Mouse (Mus musculus): ENCODE data around the gene Glul. TPM values are rescaled to one million over a fixed set of nuclear protein-coding genes. Genes with fewer than 3 reads are reported as not detected.

The Glul gene
- polyA plus RNA-seq, 1 experiment from 2014 or later = 105 TPM

GRCm38 (mm10) chr1:153911276-153911795, 11.6 kb downstream of the Glul start:
- H3K27ac ChIP-seq = no peak overlapping the region

DNA sequence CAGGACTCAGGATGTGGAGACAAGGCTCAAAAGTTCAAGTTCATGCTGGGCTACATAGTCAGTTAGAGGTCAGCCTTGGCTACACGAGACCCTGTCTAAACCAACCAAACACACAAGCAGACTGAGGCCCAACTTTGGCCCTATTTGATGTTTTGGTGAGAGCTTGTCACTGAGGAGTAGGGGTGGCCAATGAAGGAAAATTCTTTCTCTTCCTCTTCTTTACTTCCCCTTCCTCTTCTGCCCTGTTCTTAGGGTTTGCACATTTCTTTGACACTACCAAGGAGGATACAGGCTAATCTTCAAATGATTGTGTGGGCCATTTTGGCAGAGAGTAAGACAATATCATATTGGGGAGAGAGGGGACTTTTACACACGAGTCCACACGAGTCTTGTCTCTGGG, 14.1 kb downstream of the Glul start:
- 0 out of 2 replicates have a peak, but pooled peaks cover 4% of the 10 kb centered on the region for H3K36me3 ChIP-seq
- no peak for ATAC-seq (ENCODE audit: borderline replicate concordance, extremely low read depth, low FRiP score, low TSS enrichment)
- WGBS = 71% methylated on average over 3 of the region's 3 CpGs
- no peak overlapping the region for H3K4me2 ChIP-seq
- H3K27me3 ChIP-seq = no peaks in the 10 kb centered on the region
- peaks cover 14% of the 10 kb centered on the region for H3K4me1 ChIP-seq
- no peak overlapping the region for H3K27ac ChIP-seq
- no peak overlapping the region for H3K4me3 ChIP-seq
- no peaks in the 10 kb centered on the region for H3K9me3 ChIP-seq
- no peak overlapping the region for H3K9ac ChIP-seq

More at GRCm38 (mm10) chr1:153911276-153911795, 11.6 kb downstream of the Glul start:
- no peaks in the 10 kb centered on the region for H3K27me3 ChIP-seq
- H3K4me1 ChIP-seq = peaks cover 14% of the 10 kb centered on the region
- peaks cover 26% of the 10 kb centered on the region for H3K36me3 ChIP-seq
- no peak overlapping the region for H3K9ac ChIP-seq
- no peak overlapping the region for H3K4me3 ChIP-seq
- WGBS = 73% methylated on average over 6 of the region's 6 CpGs
- H3K9me3 ChIP-seq = no peaks in the 10 kb centered on the region
- no peak overlapping the region for H3K4me2 ChIP-seq
- no peak for ATAC-seq (ENCODE audit: borderline replicate concordance, extremely low read depth, low FRiP score, low TSS enrichment)

DNA sequence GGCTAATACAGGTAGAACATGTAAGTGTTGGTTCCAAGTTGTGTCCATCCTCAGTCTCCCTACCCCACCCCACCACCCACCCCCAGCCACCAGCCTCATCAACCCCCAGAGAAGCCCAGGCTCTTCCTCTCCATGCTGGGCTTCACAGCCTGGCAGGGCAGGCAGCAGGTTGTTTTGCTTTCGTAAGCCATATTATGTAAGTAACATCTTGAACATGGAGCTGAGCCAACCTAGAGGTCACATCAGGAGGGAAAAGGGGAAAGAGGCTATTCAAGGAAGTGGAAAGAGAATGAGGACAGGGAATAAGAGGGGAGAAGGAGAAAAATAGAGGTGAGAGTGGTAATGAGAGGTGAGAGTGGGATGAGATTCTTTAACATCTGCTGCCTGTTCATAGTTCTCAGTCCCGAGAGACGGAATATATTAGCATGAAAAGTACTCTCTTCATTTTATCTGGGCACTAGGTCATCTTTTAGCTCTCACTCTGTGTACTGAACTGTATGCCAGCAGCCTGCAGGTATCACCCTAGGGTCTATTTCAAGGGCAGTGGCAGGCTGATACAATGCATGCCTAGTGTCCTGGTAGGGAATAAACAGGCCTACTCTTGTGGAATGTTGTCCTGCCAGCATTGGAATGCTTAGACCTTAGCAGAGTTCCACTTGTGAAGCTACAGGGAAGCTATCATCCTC, 18.9 kb downstream of the Glul start:
- Histone ChIP-seq H3K9ac (no peak overlapping the region), H3K36me3 (no peaks in the 10 kb centered on the region), H3K27ac (no peak overlapping the region), H3K9me3 (no peaks in the 10 kb centered on the region), H3K4me3 (no peak overlapping the region), H3K27me3 (no peaks in the 10 kb centered on the region), H3K4me2 (no peak overlapping the region), H3K4me1 (no peaks in the 10 kb centered on the region)
- ATAC-seq (ENCODE audit: borderline replicate concordance, extremely low read depth, low FRiP score, low TSS enrichment) = no peak
- 68% methylated on average over 3 of the region's 3 CpGs for whole genome bisulfite sequencing

- 84% methylated on average over 3 of the region's 3 CpGs for WGBS
- Histone ChIP-seq H3K27ac (no peak overlapping the region), H3K9ac (no peak overlapping the region), H3K9me3 (no peaks in the 10 kb centered on the region), H3K36me3 (no peaks in the 10 kb centered on the region), H3K4me1 (no peaks in the 10 kb centered on the region), H3K4me3 (no peak overlapping the region), H3K4me2 (no peak overlapping the region), H3K27me3 (no peaks in the 10 kb centered on the region)
- ATAC-seq (ENCODE audit: borderline replicate concordance, extremely low read depth, low FRiP score, low TSS enrichment) = no peak
These were observed 21.9 kb downstream of the Glul start for GRCm38 (mm10) chr1:153921642-153922041.

DNA sequence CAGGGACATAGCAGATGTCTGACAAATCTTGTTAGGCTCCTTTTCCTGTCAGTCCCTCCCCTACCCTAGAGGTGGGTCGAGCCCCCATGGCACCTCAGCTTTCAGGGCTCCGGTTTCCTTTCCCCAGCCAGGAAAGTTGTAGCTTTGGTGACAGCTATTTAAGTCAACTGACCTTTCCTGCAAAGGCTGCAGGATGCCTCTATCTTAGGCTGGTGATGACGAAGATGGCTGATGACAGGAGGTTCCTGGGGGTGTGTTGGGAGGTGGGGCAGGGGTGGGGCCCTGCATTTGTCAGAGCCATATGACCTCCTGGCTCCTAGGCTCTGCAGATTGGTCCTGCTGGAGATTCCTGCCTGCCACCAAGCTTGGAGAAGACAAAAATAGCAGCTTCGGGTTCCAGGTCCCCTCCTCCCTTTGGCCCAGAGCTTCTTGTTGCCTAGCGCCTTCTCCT, 22.9 kb downstream of the Glul start:
- Histone ChIP-seq H3K4me1 (no peaks in the 10 kb centered on the region), H3K9ac (no peak overlapping the region), H3K36me3 (no peaks in the 10 kb centered on the region), H3K4me3 (no peak overlapping the region), H3K9me3 (no peaks in the 10 kb centered on the region), H3K4me2 (no peak overlapping the region), H3K27ac (no peak overlapping the region), H3K27me3 (no peaks in the 10 kb centered on the region)
- 24% methylated on average over 5 of the region's 5 CpGs for WGBS
- ATAC-seq (ENCODE audit: borderline replicate concordance, extremely low read depth, low FRiP score, low TSS enrichment) = peak; percentile 49; the same call in 1 of the 2 replicates

DNA sequence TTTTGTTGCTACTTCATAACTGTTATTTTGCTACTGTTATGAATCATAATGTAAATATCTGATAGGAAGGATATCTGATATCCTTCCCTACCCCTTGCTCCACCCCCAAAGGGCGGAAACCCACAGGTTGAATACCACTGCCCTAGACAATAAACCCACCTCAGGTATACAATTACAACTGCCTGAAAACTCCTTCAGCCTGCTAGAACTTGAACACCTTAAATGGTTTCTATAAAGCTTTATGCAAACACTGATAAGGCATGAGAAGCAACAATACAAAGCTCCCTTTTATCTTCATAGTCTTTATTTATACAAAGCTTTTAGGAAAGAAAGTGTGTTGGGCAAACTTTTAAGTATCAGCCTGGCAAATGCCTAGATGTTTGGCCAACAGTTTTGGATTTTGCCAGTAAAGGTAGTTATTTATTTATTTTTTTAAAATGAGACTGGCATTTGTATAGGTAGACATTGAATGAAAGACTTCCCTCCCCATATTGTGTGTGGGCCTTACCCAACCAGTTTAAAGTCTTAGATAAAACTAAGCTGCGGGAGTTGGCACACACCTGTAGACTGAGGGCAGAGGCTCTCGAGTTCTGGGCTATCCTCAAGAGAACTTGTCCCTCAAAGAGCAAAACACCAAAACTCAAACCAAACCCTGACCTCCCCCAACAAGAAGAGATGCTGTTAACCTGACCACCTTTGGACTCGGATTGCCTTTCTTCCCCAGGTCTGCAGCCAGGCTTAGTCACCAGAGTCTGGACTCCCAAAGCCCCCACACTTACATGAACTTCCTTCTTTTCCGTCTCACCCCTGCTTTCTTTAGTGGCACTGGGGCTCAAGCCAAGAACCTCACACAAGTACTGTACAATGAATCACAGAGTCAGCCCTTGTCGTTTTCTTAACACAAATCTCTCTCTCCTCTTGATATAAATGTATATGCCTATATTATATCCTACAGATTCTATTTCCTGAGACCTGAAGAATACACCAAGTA, 24.9 kb downstream of the Glul start:
- no peaks in the 10 kb centered on the region for H3K4me1 ChIP-seq
- H3K27me3 ChIP-seq = no peaks in the 10 kb centered on the region
- H3K9me3 ChIP-seq = no peaks in the 10 kb centered on the region
- H3K27ac ChIP-seq = no peak overlapping the region
- H3K36me3 ChIP-seq = no peaks in the 10 kb centered on the region
- H3K9ac ChIP-seq = no peak overlapping the region
- H3K4me2 ChIP-seq = no peak overlapping the region
- 64% methylated on average over 6 of the region's 6 CpGs for WGBS
- H3K4me3 ChIP-seq = no peak overlapping the region
- ATAC-seq (ENCODE audit: borderline replicate concordance, extremely low read depth, low FRiP score, low TSS enrichment) = no peak

GRCm38 (mm10) chr1:153930431-153930830, 30.7 kb downstream of the Glul start:
- no peaks in the 10 kb centered on the region for H3K9me3 ChIP-seq
- H3K27me3 ChIP-seq = no peaks in the 10 kb centered on the region
- no peaks in the 10 kb centered on the region for H3K36me3 ChIP-seq
- no peaks in the 10 kb centered on the region for H3K4me1 ChIP-seq
- WGBS = 93% methylated on average over 2 of the region's 2 CpGs
- H3K27ac ChIP-seq = no peak overlapping the region
- H3K9ac ChIP-seq = no peak overlapping the region
- no peak overlapping the region for H3K4me2 ChIP-seq
- H3K4me3 ChIP-seq = no peak overlapping the region
- no peak for ATAC-seq (ENCODE audit: borderline replicate concordance, extremely low read depth, low FRiP score, low TSS enrichment)

DNA sequence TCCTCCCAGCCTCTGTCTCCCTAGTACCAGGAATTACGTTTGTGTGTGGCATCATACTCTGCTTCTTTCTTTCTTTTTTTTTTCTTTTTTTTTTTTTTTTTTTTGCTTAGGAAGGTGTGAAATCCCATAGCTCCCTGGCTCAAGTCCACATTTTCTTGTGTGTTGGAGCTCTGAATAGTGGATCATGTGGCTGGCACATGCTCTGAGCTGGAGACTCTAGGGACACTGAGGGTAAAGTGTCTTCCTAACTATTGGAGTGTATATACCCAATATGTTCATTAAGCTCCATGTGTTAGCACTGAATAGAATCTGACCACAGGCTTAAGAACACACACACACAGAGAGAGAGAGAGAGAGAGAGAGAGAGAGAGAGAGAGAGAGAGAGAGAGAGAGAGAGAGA, 34.0 kb downstream of the Glul start:
- H3K36me3 ChIP-seq = no peaks in the 10 kb centered on the region
- no peaks in the 10 kb centered on the region for H3K4me1 ChIP-seq
- no peak overlapping the region for H3K4me2 ChIP-seq
- no peaks in the 10 kb centered on the region for H3K27me3 ChIP-seq
- 38% methylated on average over 1 of the region's 1 CpGs for WGBS
- no peak overlapping the region for H3K4me3 ChIP-seq
- no peak overlapping the region for H3K27ac ChIP-seq
- no peaks in the 10 kb centered on the region for H3K9me3 ChIP-seq
- ATAC-seq (ENCODE audit: borderline replicate concordance, extremely low read depth, low FRiP score, low TSS enrichment) = no peak
- no peak overlapping the region for H3K9ac ChIP-seq

DNA sequence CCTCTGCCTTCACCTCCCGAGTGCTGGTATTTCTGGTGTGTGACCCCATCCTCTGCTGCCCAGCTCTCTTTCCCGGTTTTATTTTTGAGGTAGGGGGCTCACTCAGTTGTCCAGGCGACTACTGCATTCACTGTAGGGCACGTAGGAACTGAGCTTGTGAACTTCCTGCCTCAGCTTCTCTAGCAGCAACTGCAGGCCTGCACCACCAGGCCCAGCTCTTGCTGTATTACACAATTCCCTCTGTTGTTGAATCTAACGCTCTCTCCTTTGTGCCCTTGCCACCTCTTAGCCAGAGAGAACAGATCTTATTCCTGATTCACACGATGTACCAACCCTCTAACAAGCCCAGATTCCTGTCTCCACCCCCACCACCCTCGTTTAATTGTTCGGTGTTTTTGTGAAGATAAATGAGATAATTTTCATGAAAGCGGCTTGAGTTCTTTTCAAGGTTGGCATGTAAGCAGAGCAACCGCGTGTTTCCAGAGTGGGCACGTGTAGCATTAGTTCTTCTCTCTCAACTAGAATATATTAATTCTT, 36.2 kb downstream of the Glul start:
- Histone ChIP-seq H3K4me1 (no peaks in the 10 kb centered on the region), H3K27ac (no peak overlapping the region), H3K4me2 (no peak overlapping the region), H3K9ac (no peak overlapping the region), H3K27me3 (no peaks in the 10 kb centered on the region), H3K36me3 (no peaks in the 10 kb centered on the region), H3K9me3 (no peaks in the 10 kb centered on the region), H3K4me3 (no peak overlapping the region)
- ATAC-seq (ENCODE audit: borderline replicate concordance, extremely low read depth, low FRiP score, low TSS enrichment) = no peak
- 76% methylated on average over 12 of the region's 12 CpGs for WGBS

DNA sequence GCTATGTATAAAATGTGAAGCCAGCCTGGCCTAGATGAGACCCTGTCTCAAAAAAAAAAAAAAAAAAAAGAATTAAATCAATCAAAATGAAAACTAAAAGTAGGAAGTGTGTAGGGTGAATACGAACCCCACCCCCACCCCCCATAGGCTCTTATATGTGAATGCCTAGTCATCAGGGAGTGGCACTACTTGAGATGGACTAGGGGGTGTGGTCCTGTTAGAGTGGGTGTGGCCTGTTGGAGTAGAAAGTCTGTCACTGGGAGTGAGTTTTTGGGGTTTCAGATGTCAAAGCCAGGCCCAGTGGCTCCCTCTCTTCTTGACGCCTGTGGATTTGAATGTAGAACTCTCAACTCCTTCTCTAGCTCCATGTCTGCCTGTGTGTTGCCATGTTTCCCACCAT, 37.3 kb downstream of the Glul start:
- Histone ChIP-seq H3K4me1 (no peaks in the 10 kb centered on the region), H3K9me3 (no peaks in the 10 kb centered on the region), H3K4me2 (no peak overlapping the region), H3K27me3 (no peaks in the 10 kb centered on the region), H3K27ac (no peak overlapping the region), H3K4me3 (no peak overlapping the region), H3K36me3 (no peaks in the 10 kb centered on the region), H3K9ac (no peak overlapping the region)
- WGBS = 100% methylated on average over 2 of the region's 2 CpGs
- ATAC-seq (ENCODE audit: borderline replicate concordance, extremely low read depth, low FRiP score, low TSS enrichment) = no peak

- no peak overlapping the region for H3K27ac ChIP-seq
- no peaks in the 10 kb centered on the region for H3K9me3 ChIP-seq
- 81% methylated on average over 2 of the region's 2 CpGs for WGBS
- no peak overlapping the region for H3K4me2 ChIP-seq
- H3K36me3 ChIP-seq = no peaks in the 10 kb centered on the region
- H3K27me3 ChIP-seq = no peaks in the 10 kb centered on the region
- no peaks in the 10 kb centered on the region for H3K4me1 ChIP-seq
- H3K9ac ChIP-seq = no peak overlapping the region
- ATAC-seq (ENCODE audit: borderline replicate concordance, extremely low read depth, low FRiP score, low TSS enrichment) = no peak
- no peak overlapping the region for H3K4me3 ChIP-seq
These were observed 41.2 kb downstream of the Glul start for GRCm38 (mm10) chr1:153940986-153941385.

- Histone ChIP-seq H3K27me3 (no peaks in the 10 kb centered on the region), H3K27ac (no peak overlapping the region), H3K4me2 (no peak overlapping the region), H3K9me3 (no peaks in the 10 kb centered on the region), H3K4me1 (no peaks in the 10 kb centered on the region), H3K36me3 (no peaks in the 10 kb centered on the region), H3K9ac (no peak overlapping the region), H3K4me3 (no peak overlapping the region)
- ATAC-seq (ENCODE audit: borderline replicate concordance, extremely low read depth, low FRiP score, low TSS enrichment) = no peak
- 69% methylated on average over 5 of the region's 5 CpGs for WGBS
These were observed 45.4 kb downstream of the Glul start for GRCm38 (mm10) chr1:153945181-153945580.

Data from lung, embryonic 15.5 days (tissue).